Mouse (Mus musculus) A20 (cell line): ENCODE data around the gene Reep3.

Experiments used
- DNase-seq: peaks from one replicate; pipeline ENCODE4 v3.0.0-alpha.2; 2011; ENCODE audit warnings: low read depth, low spot score

Reep3 gene

DNA sequence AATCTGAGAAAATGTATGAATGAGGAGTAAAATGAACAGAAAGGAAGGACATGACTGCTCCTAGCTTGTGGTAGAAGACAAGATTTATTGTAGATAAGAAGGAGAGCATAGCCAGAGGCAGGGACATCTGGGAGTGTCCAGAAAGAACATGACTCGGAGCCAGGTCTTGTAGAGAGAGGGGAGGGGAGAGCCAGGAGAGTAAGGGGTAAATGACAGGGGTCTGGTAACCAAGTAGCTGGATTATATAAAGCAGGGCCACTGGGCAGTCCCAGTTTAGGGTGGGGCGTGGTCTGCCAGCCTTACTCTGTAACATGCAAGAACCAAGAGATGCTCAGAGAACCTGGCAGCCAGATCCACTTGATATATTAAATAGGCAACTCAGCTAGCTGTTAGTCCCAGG lies 123.5 kb downstream of the Reep3 start:
- no peak for DNase-seq

DNA sequence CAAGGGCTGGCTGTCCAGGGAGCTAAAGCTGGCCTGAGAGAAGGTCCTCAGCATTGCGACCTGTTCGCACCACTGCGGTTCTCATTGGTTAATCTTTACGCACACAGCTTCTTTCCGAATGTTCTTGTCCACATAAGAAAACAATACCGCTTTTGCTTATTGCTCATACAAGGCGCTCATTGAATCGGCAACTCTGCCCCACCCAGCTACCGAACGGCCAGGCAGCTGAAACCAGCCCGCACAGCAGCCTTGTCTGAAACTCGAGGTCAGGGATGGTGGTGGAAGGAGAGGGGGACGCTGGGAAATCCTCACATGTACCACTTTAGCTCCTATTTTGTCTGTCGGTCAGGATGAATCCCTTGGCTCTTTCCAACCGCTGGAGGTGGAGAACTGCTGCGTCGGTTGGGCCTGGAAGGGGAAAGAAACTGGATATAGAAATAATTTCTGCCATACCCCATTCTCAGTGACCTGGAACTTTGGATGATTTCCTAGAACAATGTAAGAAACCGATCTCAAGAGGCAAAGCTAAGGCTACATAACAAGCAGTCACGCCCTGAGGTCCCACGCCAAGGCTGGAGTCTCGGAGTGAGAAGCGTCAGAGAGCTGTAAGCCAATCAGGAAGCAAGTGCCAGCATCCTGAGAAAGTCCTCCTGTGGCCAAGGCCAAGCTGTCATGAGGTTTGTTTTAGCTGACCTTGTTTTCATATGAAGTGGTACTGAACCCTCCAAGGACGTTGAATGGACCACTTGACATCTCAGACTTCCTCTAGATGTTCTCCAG lies 126.2 kb downstream of the Reep3 start:
- no peak for DNase-seq

DNA sequence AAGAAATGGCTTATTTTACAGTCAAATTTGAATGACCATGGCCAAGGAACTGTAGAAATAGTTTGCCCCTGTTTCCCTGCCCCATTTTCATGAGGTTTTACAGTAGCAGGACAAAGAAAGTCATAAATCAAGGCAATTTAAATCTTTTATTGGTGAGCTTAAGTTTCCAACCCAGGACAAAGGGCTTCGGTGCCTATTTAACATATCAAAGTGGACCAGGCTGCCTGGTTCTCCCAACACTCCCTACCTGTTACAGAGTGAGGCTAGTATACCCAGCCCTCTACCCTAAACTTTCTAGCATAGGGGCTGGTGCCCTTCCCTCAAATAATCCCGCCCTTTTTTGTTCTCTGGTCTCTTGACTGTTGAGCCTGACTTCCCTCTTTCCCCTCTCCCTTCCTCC lies 127.2 kb downstream of the Reep3 start:
- no peak for DNase-seq

DNA sequence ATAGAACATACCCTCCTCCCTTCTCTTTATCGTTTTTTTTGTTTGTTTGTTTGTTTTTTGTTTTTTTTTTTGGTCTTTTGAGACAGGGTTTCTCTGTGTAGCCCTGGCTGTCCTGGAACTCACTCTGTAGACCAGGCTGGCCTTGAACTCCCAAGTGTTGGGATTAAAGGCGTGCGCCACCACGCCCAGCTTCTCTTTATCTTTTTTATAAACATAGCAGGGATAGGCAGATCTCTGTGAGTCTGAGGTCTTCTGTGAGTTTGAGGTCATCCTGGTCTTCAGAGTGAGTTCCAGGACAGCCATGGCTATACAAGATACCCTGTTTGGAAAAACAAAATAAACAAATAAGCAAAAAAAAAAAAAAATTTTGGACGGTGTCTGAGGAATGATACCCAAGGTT lies 127.7 kb downstream of the Reep3 start:
- DNase-seq = no peak

DNA sequence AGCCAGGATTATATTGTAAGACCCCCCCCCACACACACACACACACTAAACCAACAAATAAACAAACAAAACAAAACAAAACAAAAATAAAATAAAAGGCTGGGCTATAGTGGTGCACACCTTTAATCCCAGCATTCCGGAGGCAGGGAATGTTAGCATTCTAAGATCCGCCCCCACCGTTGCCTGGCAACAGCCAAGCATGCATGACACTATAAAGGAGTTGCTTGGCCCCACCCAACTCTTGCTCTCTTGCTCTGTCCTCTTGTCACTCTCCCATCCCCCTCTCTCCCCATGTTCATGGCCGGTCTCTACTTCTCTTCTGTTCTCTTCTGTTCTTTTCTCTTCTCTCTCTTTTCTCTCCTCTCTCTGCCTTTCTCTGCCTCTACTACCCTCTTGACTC lies 128.2 kb downstream of the Reep3 start:
- no peak for DNase-seq

DNA sequence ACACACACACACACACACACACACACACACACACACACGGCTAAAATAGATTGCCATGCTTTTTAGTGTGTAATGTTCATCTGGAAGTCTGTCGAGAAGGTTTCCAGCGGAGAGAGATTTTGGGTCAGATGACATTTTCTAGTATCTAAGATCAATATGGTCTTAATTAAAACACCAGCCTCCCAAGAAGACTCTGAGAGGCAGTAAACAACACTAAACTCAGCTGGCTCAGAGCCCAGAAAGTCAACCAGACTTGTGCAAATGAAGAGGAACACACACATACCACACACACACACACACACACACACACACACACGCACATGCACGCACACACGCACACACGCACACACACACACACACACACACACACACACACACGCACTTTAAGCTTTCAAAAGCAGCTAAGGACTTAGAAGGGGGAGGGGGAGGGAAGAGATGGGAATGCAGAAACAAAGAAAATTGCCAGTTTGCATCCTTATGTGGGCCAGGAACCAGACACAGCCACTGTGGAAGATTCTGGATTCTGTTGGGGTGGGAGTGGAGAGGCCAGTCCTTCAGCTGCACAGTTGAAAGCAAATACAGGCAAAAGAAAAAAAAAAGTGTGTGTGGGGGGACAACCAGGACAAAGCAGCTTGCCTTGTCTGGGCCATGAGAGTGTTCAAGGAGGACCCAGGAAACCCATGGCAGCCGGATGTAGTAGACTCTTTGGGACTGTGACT lies 130.2 kb downstream of the Reep3 start:
- no peak for DNase-seq

DNA sequence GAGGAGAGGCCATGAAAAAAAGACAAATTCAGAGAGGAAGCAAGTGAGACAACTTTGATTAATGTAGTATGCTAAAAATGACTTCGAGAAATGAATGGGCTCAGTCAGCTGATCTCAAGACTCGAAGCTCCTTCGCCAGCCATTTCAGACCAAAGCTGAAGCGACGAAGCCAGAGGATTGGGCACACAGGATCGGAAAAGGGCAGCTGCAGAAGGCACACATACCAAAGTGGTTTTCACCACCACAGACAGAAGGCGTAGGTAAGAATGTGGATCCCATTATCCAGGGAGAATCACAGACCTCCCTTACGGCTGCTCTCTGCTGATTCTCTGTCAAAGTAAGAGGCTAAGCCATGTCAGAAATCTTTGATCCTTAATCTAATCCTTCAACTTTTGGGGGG lies 136.6 kb downstream of the Reep3 start:
- DNase-seq = no peak
